In the genomic region with DNA sequence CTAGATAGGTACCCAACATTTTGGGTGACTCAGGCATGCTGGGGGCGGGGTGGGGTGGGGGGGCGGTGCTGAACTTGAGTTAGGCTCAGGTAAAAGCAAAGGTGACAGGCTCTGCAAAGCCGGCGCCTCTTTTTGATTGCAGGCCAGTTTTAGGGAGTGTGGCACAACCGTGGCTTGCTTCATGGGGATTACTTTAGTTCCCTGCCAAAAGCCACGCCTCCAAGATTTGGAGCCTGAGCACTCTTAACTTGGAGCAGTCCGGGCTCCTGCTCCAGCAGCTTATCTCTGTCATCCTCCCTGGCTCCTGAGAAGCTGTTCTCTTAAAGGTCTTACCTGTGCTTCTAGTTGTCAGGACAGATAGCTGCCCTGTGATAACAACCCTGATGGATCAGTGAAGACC, we compare ENCODE assay signal across 19 mouse cellular contexts. TPM values are rescaled to one million over a fixed set of nuclear protein-coding genes. Genes with fewer than 3 reads are reported as not detected.
DNase-seq lines count a peak whose midpoint lies in the region; ATAC-seq and TF ChIP-seq lines count a peak whose summit lies in the region.
"Had no signal": no experiment of that assay in that cellular context is flagged by ENCODE, and none has a peak within 500 bp of the region (broad histone marks: within the 10 kb centered on the region; RNA-seq: fewer than 3 reads in every experiment).

No protein-coding gene starts in this region.

- H3K4me3 ChIP-seq in hindbrain, postnatal 0 days (ENCODE audit: low read length) = no peak overlapping the region
- H3K4me3 ChIP-seq: embryonic facial prominence, embryonic 10.5 days; forebrain, embryonic 13.5 days; heart, embryonic 10.5 days; hindbrain, embryonic 13.5 days; intestine, embryonic 15.5 days had no signal

- no peak overlapping the region for H3K9ac ChIP-seq in hindbrain, postnatal 0 days (replicated peaks; ENCODE audit: low read length)
- H3K9ac ChIP-seq: forebrain, embryonic 13.5 days; forebrain, postnatal 0 days; hindbrain, embryonic 13.5 days; intestine, embryonic 15.5 days had no signal

- intact Hi-C loops in heart, postnatal 36 days (cut with DNase I) = no loop called here

- no peaks in the 10 kb centered on the region for H3K36me3 ChIP-seq in hindbrain, postnatal 0 days (ENCODE audit: insufficient read depth, low read length)
- H3K36me3 ChIP-seq: intestine, embryonic 15.5 days had no signal

- ATAC-seq in hindbrain, postnatal 0 days = no peak
- ATAC-seq: CD4-positive, CD25-positive, alpha-beta regulatory T cell, adult 4 months; forebrain, embryonic 13.5 days; forebrain, postnatal 0 days; intestine, embryonic 15.5 days had no signal

- WGBS in hindbrain, postnatal 0 days = 71% methylated on average over 7 of the region's 7 CpGs

- H3K4me2 ChIP-seq in hindbrain, postnatal 0 days (ENCODE audit: low read depth, low read length) = no peak overlapping the region
- H3K4me2 ChIP-seq: forebrain, embryonic 13.5 days; hindbrain, embryonic 13.5 days; intestine, embryonic 15.5 days had no signal

- H3K9me3 ChIP-seq in hindbrain, postnatal 0 days (ENCODE audit: low read length) = no peaks in the 10 kb centered on the region
- H3K9me3 ChIP-seq: embryonic facial prominence, embryonic 10.5 days; forebrain, embryonic 13.5 days; G1E; heart, embryonic 10.5 days; hindbrain, embryonic 13.5 days; intestine, embryonic 15.5 days had no signal

- no peaks in the 10 kb centered on the region for H3K4me1 ChIP-seq in hindbrain, postnatal 0 days (ENCODE audit: insufficient read depth, low read length)
- H3K4me1 ChIP-seq: embryonic facial prominence, embryonic 10.5 days; forebrain, embryonic 13.5 days; heart, embryonic 10.5 days; hindbrain, embryonic 13.5 days; intestine, embryonic 15.5 days had no signal

- no peaks in the 10 kb centered on the region for H3K27me3 ChIP-seq in hindbrain, postnatal 0 days (ENCODE audit: insufficient read depth, low read length)
- H3K27me3 ChIP-seq: forebrain, embryonic 13.5 days; hindbrain, embryonic 13.5 days; intestine, embryonic 15.5 days had no signal

- no peak overlapping the region for H3K27ac ChIP-seq in hindbrain, postnatal 0 days
- H3K27ac ChIP-seq: embryonic facial prominence, embryonic 10.5 days; forebrain, embryonic 13.5 days; heart, embryonic 10.5 days; hindbrain, embryonic 13.5 days; intestine, embryonic 15.5 days had no signal

- peak; percentile 47 for DNase-seq in adrenal gland, adult 2 months
- DNase-seq in adrenal gland, adult 8-10 months = no peak
- DNase-seq in heart, adult 11 months = peak; percentile 83
- DNase-seq in heart, postnatal 36 days = no peak
- DNase-seq in adipocyte (ENCODE audit: low spot score) = peak; percentile 28
- no peak for DNase-seq in right cerebral cortex, postnatal 36 days (ENCODE audit: low spot score in 2 of 2)
- no peak for DNase-seq in hindbrain, postnatal 0 days (ENCODE audit: low spot score)
- DNase-seq: B cell, adult 2 months; cerebellum, adult 2 months; forebrain, postnatal 0 days; gastrocnemius, postnatal 36 days; kidney, adult 2 months had no signal

- TF ChIP-seq CTCF in hindbrain, postnatal 0 days (IDR thresholded peaks at IDR 0.05; ENCODE audit: low read depth) = no peak

RNA-seq across cellular contexts. Expression of a gene that starts 21.8 kb away (rescaled TPM):
- total RNA-seq in adrenal gland, adult 2 months (2021) = 1 to 10 TPM; 4.3 to 8.8 TPM
- polyA plus RNA-seq in adrenal gland, adult 2 months (2012; rRNA removed) = 1.5 and 1.7 TPM in 2 replicates
- total RNA-seq in adrenal gland, adult 8-10 months (2022) = 10 to 100 TPM in 2 of 4 experiments, 1 to 10 TPM in 2; 7.1 to 15.3 (median 10.7) TPM
- 1 to 10 TPM; 3.4 to 3.8 TPM for total RNA-seq in heart, postnatal 36 days (2021)
- 3.7 and 6.0 TPM in 2 replicates for total RNA-seq in hindbrain, postnatal 0 days (2014; rRNA removed)
- 2.1 and 2.7 TPM in 2 replicates for polyA plus RNA-seq in hindbrain, postnatal 0 days (2015; fragmentation: Nextera tagmentation; extraction: Ambion mirVana)

RNA-seq across cellular contexts. Expression of a gene that starts 55.1 kb away (rescaled TPM):
- 10 to 100 TPM; 59.4 to 76.1 TPM for total RNA-seq in adrenal gland, adult 2 months (2021)
- 58.1 and 65.7 TPM in 2 replicates for polyA plus RNA-seq in adrenal gland, adult 2 months (2012; rRNA removed)
- 100 to 1,000 TPM in 3 of 4 experiments, 10 to 100 TPM in 1; 86.3 to 118 (median 111) TPM for total RNA-seq in adrenal gland, adult 8-10 months (2022)
- total RNA-seq in heart, postnatal 36 days (2021) = 100 to 1,000 TPM; 107 to 125 TPM
- total RNA-seq in hindbrain, postnatal 0 days (2014; rRNA removed) = 15.6 and 32.1 TPM in 2 replicates
- 19.6 and 21.1 TPM in 2 replicates for polyA plus RNA-seq in hindbrain, postnatal 0 days (2015; fragmentation: Nextera tagmentation; extraction: Ambion mirVana)

Comparison
In these comparisons a context has a peak if more than half of its experiments do, and no peak if none do; other contexts are left out.
1. DNase-seq: peak in adrenal gland, adult 2 months (single experiment), heart, adult 11 months (single experiment) and adipocyte (single experiment); none in adrenal gland, adult 8-10 months (single experiment), heart, postnatal 36 days (0 of 2), right cerebral cortex, postnatal 36 days (0 of 2) and hindbrain, postnatal 0 days (single experiment).